ENCODE assay signal across 10 mouse cellular contexts in the genomic region with DNA sequence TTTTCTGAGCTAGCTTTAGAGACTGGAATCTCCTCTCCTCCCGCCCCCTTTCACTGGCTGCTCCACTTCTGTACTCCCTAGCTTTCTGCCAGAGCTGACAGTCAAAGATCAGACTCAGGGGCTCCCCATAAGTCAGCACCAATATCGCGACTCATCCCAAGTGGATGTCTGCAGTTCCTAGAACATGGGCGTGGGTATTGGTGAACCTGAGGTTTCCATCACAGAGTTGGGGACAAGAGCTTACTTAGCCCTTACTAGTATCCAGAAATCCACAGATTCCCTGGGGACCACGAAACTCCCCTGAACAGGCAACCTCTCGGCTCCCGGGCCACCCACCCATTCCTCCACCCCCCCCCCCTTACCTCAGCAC. TPM values are rescaled to one million over a fixed set of nuclear protein-coding genes. Genes with fewer than 3 reads are reported as not detected.
DNase-seq lines count a peak whose midpoint lies in the region; ATAC-seq and TF ChIP-seq lines count a peak whose summit lies in the region.
"Had no signal": no experiment of that assay in that cellular context is flagged by ENCODE, and none has a peak within 500 bp of the region (broad histone marks: within the 10 kb centered on the region; RNA-seq: fewer than 3 reads in every experiment).

No protein-coding gene starts in this region.

- peaks cover 43% of the 10 kb centered on the region for H3K27me3 ChIP-seq in lung, embryonic 15.5 days
- H3K27me3 ChIP-seq in limb, embryonic 13.5 days: peaks cover 66% of the 10 kb centered on the region
- H3K27me3 ChIP-seq in stomach, postnatal 0 days (ENCODE audit: control insufficient read depth, insufficient read depth, low read length): no peaks in the 10 kb centered on the region

- H3K4me1 ChIP-seq in lung, embryonic 15.5 days: no peaks in the 10 kb centered on the region
- H3K4me1 ChIP-seq in limb, embryonic 13.5 days: peaks cover 14% of the 10 kb centered on the region
- no peaks in the 10 kb centered on the region for H3K4me1 ChIP-seq in stomach, postnatal 0 days (replicated peaks; ENCODE audit: control insufficient read depth, insufficient read depth)

- no peak for TF ChIP-seq CTCF in stomach, postnatal 0 days (IDR thresholded peaks at IDR 0.05; ENCODE audit: low read depth)

- no peak for TF ChIP-seq EP300 in stomach, postnatal 0 days (optimal IDR thresholded peaks at IDR 0.05)

- DNase-seq in embryo, embryonic 10 days (ENCODE audit: low spot score): peak; percentile 5
- no peak for DNase-seq in embryo, embryonic 9.5 days (ENCODE audit: extremely low spot score)
- no peak for DNase-seq in lung, postnatal 36 days
- DNase-seq in stomach, postnatal 0 days (ENCODE audit: low spot score): no peak
- no peak for DNase-seq in right cerebral cortex, postnatal 25 days
- no peak for DNase-seq in adrenal gland, postnatal 36 days

- ATAC-seq in lung, embryonic 15.5 days (ENCODE audit: borderline replicate concordance, extremely low read depth, low FRiP score, low TSS enrichment): peak; percentile 19; the same call in 1 of the 2 replicates
- peak; percentile 25; the same call in 1 of the 2 replicates for ATAC-seq in limb, embryonic 13.5 days (ENCODE audit: low FRiP score, low read depth)
- no peak; the same call in 1 of the 2 replicates for ATAC-seq in stomach, postnatal 0 days (ENCODE audit: low FRiP score, low TSS enrichment)

- no peak overlapping the region for H3K27ac ChIP-seq in lung, embryonic 15.5 days
- H3K27ac ChIP-seq in limb, embryonic 13.5 days: no peak overlapping the region
- H3K27ac ChIP-seq in stomach, postnatal 0 days (replicated peaks): no peak overlapping the region
- H3K27ac ChIP-seq: liver, embryonic 14.5 days had no signal

- no peak overlapping the region for H3K9ac ChIP-seq in lung, embryonic 15.5 days
- no peak overlapping the region for H3K9ac ChIP-seq in limb, embryonic 13.5 days
- no peak overlapping the region for H3K9ac ChIP-seq in stomach, postnatal 0 days (ENCODE audit: low read length)
- H3K9ac ChIP-seq: liver, embryonic 14.5 days had no signal

- peak overlapping the region; percentile 19 for H3K4me3 ChIP-seq in lung, embryonic 15.5 days
- peak overlapping the region; percentile 51 for H3K4me3 ChIP-seq in limb, embryonic 13.5 days
- peak overlapping the region; percentile 38 for H3K4me3 ChIP-seq in stomach, postnatal 0 days (ENCODE audit: low read depth, low read length)

- H3K36me3 ChIP-seq in lung, embryonic 15.5 days: no peaks in the 10 kb centered on the region
- H3K36me3 ChIP-seq in limb, embryonic 13.5 days: no peaks in the 10 kb centered on the region
- H3K36me3 ChIP-seq in stomach, postnatal 0 days (ENCODE audit: control insufficient read depth, insufficient read depth, low read length): no peaks in the 10 kb centered on the region

- H3K9me3 ChIP-seq in lung, embryonic 15.5 days: no peaks in the 10 kb centered on the region
- no peaks in the 10 kb centered on the region for H3K9me3 ChIP-seq in limb, embryonic 13.5 days
- no peaks in the 10 kb centered on the region for H3K9me3 ChIP-seq in stomach, postnatal 0 days (ENCODE audit: control insufficient read depth, low read length)

- 2% methylated on average over 7 of the region's 7 CpGs for WGBS in lung, embryonic 15.5 days
- 0% methylated on average over 7 of the region's 7 CpGs for WGBS in limb, embryonic 13.5 days
- WGBS in stomach, postnatal 0 days: 4% methylated on average over 7 of the region's 7 CpGs

- H3K4me2 ChIP-seq in lung, embryonic 15.5 days: peak overlapping the region; percentile 55
- peak overlapping the region; percentile 87 for H3K4me2 ChIP-seq in limb, embryonic 13.5 days (replicated peaks)
- peak overlapping the region; percentile 61 for H3K4me2 ChIP-seq in stomach, postnatal 0 days (replicated peaks; ENCODE audit: low read depth)

RNA-seq across cellular contexts. Expression of gene Grm7, which starts 0.4 kb away (rescaled TPM):
- 0.22 and 0.26 TPM in 2 replicates for polyA plus RNA-seq in lung, embryonic 15.5 days (2015; fragmentation: Nextera tagmentation; extraction: Ambion mirVana)
- polyA plus RNA-seq in limb, embryonic 13.5 days (2015; fragmentation: Nextera tagmentation; extraction: Ambion mirVana): 2.7 and 4.4 TPM in 2 replicates
- polyA plus RNA-seq in stomach, postnatal 0 days (2015; fragmentation: Nextera tagmentation; extraction: Ambion mirVana): 0.57 TPM in 2 replicates
- 1 to 10 TPM in 1 of 2 experiments, under 1 TPM in 1; 0.69 to 1.2 TPM for total RNA-seq in adrenal gland, postnatal 36 days (2021)
- total RNA-seq: granulocyte monocyte progenitor cell, adult 5-6 weeks had no signal
